Mouse (Mus musculus): ENCODE measurements at regions not wholly inside any gene's neighbourhood (a gene's known extent, or its start where the extent isn't known, plus 50 kb on each side); places are given as distances from the start of the nearest gene placed in this dataset.

GRCm38 (mm10) chr10:91881521-91882228 lies 700.6 kb upstream of the Tmpo start:
- no peak for DNase-seq

GRCm38 (mm10) chr10:91875450-91875849 lies 694.3 kb upstream of the Tmpo start:
- no peak for DNase-seq

- peak; percentile 10 for DNase-seq
Measured at GRCm38 (mm10) chr10:91871244-91871643, 690.1 kb upstream of the Tmpo start.

GRCm38 (mm10) chr10:91858711-91859595 lies 677.8 kb upstream of the Tmpo start:
- no peak for DNase-seq

- DNase-seq: no peak
Measured at GRCm38 (mm10) chr10:91827074-91827473, 646.0 kb upstream of the Tmpo start.

GRCm38 (mm10) chr10:91823499-91823898 lies 642.4 kb upstream of the Tmpo start:
- DNase-seq: no peak

GRCm38 (mm10) chr10:91804870-91805269 lies 623.8 kb upstream of the Tmpo start:
- no peak for DNase-seq

Small RNA genes lying in the stretch of these regions (microRNA-seq; reads per million reads assigned to microRNA genes)
- gene Gm22582 (0 reads per million in 2 experiments), gene Mir1251 (0 to 0.20 reads per million in 2 experiments), gene Mir135a-2 (0.20 to 1.0 reads per million in 2 experiments)
